Mouse (Mus musculus) urinary bladder, postnatal 36 days (tissue): Measurements from ENCODE around the gene Dctn2.
"Not testable (repeated sequence)": the region's sequence is repeated elsewhere in the genome, so short reads cannot be mapped to it uniquely, and the experiment has no call there.

Source experiments
- DNase-seq, 2 experiments: peaks; one replicate each; pipeline ENCODE4 v3.0.0; 2022; ENCODE audit warnings: low spot score in 2 of 2, mixed read lengths in 1 of 2

Gene Dctn2

DNA sequence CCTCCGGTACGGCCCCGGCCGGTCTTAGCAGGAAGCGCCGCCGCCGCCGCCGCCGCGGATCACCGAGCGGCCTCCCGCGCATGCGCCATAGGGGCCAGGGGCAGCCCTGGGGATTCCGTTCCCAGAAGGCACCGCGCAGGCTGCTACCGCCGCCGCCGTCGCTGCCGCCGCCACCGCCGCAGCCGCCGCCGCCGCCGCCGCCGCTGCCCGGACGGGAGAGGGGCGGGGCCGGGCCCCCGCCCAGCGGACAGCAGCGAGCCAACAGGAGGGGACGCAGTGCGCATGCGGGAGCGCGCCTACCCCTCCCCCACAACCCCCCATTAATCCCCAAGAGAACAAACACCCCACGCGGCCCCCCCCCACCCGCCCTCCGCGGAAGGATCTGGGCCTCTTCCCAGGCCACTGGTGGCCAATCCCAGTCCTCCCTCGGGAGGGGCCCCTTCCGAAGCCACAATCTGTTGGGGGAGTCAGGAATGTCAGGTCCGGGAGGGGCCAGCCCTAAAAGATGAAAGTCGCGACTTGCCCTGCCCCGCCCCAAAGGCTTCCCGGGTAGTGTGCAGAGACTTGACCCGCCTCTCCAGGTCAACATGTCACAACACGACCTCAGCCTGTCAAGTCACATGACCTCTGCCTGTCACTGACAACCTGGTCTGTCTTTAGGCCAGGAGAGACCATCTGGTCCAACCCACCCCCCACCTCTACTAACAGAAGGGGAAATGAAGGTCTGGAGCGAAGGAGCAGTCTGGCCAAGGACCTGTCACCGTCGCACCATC is 22.8 kb downstream of the Dctn2 start, which contains the start of gene Mbd6:
Gene Mbd6, minus strand, starts transcription at position 219 of the 773 bp plus-strand sequence.
- peak; percentile 80 to 88 for DNase-seq

DNA sequence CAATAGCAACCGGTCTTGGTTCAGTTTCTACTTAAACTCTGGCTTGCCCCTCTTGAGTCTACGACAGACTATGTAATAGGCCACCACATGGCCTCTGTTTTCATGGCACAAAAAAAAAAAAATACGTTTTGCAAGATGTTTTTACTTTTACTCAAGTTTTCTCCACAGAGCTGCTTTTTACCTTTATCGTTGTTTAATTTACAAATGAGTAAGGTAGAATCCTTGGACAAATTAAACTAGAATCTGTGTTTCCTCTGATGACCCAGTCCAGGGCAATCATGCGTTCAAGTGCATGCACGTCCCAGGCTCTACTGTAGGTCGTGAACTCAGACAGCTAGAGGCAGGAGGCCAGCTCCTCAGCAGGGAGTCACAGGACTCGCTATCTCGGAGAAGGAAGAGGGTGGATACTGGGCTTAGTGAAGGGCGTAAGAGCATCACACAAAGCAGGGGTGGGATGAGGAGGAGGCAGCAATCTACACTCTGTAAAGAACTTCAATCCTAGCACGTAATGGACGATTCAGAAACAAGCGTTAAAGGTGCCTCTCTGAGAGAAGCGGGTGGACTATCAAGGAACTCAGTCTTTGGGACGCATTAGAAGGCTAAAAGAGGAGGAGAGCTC is 23.5 kb downstream of the Dctn2 start:
- peak; percentile 68 to 74 for DNase-seq

DNA sequence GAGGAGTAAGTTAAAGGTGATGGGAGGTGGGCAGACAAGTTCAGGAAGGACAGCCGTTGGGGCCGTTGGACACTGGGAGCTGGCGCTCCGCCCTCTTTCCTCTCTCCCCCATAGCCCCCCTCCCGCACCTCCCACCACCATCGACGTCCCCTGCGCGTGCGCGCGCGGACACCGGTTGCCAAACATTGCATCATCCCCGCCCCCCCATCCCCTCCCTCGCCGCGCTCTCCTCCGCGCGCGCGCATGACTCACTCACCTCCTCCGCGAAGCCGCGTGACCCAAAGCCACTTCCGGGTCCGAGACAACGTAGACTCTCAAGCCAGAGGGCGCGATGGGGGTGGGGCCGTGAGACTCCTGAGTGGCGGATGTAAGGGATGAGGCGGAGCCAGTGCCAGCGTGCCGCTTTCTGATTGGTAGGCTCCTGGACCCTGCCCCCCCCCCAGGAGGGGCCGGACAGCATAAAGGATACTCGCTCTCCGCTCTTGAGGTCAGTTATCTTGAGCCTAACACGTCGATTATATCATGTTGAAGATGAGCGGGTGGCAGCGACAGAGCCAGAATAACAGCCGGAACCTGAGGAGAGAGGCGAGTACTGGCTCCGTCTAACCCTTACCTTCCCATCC is 24.2 kb downstream of the Dctn2 start:
- DNase-seq = peak; percentile 99 to 100

DNA sequence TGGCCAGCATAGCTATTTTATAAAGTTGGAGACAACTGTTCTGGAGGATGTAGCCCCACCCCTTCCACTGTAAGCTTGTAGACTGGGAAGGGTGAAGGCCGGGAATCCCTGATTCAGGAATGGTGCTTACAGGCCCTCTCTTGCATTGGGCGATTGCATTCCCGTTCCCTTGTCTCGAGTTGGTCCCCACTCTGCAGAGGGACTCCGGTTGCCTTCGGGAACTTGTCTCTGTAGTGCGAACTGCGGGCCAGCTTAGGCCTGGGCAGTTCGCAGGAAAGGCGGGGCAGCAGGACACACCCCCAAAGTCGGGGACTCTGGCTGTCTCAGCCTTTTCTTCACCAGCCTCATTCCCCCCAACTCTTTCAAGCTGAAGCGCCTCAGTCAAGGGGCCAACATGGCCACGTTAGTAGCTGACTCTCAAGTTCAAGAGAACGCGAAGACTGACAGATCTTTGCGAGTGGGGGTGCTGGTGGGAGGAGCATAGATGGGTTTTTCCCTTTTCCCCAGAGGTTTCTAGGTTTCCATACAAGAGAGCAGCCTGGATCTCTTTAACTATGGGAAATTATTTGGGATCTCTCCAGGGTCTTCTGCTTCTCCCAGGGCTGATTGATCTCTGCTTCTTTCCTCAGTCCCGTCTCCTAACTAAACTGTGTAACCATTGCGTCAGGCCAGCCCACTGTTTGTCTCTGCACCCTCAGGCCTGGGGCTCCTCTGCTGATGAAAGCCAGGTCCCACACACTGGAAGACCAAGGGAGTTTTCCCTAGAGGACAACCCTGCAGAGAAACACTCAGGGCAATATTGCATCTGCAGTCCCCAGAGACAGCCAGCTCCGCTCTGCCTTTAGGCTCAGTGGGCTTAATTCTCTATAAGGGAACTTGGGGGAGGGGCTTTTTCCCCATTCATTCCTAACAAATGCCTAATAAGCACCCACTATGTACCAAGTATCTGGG is 25.0 kb downstream of the Dctn2 start:
- DNase-seq = peak; percentile 64 to 70

DNA sequence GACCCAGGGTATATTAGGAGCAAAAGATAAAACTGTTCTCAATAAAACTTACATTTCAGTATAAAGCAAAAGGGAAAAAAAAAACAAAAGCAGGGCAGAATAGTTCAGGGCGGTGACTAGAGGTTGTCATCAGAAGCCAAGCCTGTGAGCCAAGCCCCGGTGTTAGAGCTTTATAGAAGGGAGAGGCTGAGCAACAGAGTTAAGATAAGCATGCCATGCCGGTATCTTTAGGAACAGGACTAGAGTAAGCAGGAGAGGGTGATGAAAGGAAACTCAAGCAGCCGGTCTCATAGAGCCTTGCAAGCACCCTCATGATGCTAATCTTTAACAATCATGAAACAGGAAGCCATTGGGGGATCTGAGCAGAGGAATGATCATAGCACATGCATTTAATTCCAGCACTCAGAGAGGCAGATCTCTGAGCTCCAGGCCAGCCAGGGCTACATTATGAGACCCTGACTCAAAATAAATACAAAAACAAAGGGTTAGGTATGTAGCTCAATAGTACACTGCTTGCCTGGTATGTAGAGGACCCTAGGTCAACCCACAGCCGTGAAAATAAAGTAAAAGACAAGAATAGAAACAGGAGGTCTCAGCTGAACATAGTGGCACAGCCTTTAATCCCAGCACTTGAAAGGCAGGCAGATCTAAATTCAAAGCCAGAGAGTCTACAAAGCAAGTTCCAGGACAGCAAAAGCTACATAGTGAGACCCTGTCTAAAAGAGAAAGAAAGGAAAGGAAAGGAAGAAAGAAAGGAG is 25.9 kb downstream of the Dctn2 start:
- DNase-seq = no peak

DNA sequence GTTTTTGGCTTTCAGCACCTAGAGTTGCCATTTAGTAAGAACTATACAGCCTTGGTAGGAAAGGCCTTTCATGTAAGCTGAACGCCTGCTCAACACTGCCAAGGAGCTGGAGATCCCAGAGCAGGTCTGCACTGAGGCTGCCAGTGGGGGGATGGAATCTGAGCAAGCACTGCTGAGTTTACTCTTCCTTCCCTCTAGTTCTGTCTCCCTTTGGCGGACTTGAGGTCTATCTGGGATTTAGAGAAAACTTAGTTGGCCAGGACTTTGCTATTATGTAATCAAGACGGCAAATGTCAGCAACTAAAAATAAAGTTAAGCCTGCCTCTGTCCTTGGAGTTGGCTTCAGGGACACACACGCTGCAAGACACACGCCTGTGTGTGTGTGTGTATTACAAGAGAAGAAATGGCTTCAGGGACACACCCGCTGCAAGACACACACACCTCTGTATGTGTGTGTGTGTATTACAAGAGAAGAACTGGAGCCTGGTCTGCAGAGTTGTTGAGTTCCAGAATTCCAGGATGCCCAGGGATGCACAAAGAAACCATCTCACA is 26.9 kb downstream of the Dctn2 start:
- DNase-seq = peak in 1 of 2 experiments; percentile 57

DNA sequence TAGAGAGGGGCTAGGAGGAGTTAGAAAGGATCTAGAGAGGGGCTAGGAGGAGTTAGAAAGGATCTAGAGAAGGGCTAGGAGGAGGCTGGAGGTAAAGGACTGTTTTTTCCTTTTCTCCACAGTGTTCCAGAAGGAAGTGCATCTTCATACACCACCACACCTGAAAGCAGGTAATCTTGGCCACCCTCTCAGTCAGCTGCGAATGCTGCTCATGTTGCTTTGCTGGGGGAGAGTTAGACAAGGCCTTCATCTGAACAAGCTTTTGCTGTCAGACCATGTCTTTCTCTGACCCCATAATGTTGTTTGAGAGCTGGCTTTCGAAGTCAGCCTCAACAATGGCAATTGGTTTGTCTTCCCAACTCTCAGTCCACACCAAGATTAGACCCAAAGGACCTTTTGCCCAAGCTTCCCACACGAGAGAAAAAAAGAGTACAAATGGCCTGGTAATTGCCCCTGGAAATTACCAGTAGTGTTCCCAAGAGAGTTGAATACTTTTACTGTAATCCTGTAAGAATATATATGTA is 27.5 kb downstream of the Dctn2 start:
- no peak for DNase-seq

DNA sequence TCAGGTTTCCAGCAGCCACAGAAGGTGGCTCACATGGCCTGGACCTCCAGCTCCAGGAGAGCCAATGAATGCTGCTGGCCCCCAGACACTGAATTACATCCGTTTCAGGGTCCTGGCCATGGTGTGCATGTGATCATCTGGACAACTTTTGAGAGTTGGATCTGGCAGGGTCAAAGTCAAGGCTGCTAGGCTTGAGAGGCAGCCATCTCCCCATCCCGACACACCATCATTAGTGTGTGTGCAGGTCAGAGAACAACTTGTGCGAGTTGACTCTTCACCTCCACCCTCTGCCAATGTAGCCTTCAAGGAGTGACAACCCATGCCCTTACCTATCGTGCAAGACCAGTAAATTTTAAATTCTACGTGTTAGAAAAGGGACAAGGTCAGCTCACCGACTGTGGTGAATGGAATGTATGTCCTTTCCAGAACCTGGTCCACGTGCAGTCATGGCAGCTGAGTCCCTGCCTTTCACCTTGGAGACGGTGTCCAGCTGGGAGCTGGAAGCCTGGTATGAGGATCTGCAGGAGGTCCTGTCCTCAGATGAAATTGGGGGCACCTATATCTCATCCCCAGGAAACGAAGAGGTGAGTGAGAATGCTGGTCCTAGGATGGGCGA is 28.8 kb downstream of the Dctn2 start:
- DNase-seq = no peak

DNA sequence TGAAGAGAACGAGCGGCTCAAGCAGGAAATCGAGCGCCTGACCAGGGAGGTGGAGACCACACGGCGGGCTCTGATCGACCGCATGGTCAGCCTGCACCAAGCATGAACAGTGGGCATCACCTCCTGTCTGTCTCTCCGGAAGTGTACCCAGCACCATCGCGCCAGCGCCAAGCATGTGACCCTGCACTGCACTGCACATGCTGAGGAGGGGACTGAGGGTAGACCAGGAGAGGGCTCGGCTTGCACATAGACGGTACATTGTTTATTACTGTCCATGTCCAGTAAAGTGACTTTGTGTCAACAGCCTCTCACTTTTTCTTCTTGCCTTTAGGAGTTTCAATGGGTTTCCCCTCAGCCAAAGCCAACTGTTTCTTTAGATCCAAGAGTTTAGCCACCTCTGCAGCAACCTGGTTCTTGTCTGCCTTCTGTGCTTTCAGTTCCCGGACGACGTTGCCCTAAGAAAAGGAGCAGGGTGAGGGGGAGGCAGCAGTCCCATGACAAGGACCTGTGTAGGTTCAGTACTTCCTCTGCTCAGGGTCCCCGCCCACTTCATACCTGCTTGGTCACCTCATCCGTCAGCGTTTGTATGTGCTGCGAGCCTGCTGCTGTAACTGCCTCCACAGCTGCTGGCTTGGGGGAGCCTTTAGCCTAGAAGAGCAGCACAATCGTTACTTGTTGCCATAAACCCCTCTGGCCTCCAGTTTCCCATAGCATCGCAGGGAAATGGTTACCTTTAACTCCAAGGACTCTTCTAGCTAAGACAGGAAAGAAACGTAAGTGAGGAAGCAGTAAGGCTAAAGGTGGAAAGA is 30.0 kb downstream of the Dctn2 start:
- DNase-seq = no peak

DNA sequence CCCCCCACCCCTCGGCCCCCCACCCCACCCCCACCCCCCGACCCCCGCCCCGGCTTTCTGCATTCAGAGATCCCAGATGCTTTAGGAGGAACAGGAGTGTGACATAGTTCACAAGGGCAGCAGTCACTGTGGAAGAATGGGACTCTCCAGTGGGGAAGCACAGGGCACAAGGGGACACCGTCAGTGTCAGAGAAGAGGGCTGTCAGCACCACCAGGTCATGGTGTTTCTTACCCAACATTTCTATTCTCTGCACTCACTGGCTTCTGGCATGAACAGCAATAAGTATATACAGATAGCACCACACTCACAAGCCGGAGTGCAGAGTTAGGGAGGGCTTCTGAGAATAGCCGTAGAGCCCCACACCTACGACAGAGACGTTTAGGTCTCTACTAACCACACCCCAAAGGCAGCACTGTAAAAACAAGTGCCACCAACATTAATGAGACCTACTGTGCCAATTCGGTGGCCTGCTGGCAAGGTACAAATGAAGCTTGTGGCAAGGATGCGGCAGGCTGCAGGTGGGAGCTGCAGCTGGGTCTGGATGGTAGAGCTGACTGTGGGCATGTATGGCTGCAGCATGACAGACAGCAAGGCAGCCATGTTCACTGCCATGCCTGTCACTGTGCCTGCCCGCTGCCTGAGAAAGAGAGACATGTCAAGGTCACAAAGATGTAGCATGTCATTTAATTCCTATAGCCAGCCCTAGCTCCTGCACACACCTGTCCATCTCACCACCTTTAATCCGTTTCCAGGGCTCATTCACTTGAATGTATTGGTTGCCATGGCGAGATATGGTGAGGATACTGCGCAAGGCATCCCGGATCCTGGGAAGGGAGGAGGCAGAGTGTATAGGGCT is 31.1 kb downstream of the Dctn2 start:
- DNase-seq = no peak

DNA sequence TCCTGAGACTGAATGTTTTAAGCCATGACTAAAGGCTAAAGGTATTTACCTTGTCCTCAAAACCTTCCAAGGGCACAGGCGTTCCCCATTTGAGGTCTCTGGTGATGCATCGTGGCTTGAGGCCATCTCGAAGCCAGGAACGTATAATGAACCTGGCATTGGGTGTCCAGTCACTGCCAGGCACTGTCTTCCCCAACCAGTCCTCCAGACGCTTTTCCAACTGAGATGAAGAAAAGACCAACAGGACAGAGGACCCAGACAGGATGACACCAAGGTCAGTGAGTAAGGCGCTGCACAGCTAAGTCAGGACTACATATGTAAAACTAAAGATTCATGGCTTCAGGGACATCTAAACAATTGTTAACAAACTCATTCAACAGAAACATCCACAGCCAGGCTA is 34.2 kb downstream of the Dctn2 start:
- DNase-seq = no peak

DNA sequence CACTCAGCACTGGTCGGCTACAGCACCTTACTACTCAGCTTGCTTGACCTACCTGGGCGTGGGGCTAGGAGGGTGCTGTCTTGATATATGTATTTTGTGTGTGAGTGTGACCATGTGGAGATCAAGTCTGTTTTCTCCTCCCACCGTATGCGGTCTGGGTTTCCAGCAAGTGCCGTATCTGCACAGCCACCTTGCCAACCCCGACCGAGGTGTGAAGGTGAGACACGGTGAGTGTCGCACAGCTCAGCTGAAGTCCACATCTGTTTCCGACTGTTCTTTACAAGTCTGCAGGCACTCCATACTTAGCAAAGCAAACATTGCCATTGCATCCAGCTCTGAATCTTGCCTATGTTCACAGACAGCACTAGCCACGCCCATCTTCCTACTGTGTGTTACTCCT is 37.0 kb downstream of the Dctn2 start:
- no peak for DNase-seq

DNA sequence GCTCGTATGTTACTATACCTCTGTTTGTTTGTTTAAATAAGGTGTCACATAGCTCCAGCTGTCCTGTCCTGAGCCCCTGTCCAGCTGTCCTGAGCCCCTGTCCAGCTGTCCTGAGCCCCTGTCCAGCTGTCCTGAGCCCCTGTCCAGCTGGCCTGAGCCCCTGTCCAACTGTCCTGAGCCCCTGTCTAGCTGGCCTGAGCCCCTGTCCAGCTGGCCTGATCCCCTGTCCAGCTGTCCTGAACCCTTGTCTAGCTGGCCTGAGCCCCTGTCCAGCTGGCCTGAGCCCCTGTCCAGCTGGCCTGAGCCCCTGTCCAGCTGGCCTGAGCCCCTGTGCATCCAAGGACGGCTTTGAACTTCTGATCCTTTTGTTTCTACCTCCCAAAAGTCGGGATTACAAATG is 43.0 kb downstream of the Dctn2 start:
- DNase-seq = not testable (repeated sequence)

DNA sequence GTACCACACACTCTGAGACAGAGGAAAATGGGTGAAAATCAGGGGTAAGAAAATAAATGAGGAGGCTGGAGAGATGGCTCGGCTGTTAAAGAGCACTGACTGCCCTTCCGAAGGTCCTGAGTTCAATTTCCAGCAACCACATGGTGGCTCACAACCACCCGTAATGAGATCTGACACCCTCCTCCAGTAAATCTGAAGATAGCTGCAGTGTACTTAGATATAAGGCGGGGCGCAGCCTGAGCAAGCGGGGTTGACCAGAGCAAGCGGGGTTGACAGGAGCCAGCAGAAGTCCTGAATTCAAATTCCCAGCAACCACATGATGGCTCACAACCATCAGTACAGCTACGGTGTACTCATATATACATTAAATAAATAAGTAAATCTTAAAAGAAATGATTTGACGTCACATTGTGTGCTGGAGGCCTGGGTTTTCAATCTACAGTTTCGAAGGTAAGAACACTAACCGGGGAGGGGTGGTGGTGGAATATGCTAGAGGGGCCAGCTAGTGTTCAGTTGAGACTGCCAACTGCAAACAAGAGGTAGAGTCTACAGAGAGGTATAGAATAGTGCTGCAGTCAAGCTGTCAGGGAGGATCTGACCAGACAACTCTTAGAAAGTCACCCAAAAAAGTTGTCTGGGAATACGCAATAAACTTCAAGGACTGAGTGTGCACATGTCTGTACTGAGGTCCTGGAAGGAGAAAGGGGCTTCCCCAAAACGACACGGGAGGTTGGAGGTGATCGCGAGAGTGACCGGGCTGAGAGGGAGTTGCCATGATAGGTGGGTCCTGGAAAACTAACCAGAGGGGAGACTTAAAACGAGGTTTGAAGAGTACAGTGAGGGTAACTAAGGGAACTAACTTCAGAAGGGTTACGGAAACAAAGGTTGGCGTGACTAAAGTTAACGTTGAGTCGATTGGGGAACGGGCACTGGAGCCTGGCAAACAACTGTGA is 44.6 kb downstream of the Dctn2 start:
- no peak for DNase-seq

DNA sequence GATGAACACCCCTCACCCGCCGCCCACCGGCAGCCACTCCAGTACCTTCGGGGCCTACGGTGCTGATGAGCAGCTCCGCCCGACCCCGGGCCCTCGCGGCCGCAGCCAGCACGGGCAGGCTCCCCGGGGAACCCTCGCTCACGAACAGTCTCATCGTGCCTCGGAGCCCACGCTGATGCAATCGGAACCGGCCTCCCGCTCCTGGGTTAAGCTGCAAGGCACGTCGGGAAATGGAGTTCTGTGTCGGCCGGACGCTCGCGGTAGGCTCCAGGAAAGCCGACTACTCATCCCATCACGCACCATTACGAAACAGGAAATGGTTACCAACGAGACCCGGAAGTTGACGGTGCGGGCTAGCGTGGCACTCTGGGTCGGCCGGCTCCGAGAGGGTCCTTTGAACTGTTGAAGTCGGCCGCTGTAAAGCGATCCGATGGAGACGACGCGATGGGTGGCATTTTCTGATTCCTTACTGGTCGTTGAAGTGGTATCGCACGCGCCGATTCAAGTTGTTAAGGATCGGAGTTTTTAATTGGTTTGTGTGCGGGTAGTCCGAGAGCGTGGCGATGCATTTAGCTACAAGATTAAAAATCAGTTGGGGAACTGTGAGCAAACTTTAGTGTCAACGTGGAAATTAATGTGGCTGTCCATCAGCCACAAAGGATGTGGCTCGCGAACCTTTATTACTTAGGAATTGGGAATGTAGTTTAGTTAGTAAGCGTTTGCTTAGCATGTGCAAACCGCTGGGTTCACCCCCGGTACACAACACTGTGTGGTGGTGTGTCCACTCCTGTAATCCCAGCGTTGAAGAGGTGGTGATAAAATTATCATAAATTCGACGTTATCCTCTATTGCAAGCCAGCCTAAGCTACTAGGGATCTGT is 45.5 kb downstream of the Dctn2 start, which contains the start of gene Mars:
Gene Mars, minus strand, starts transcription at position 311 of the 880 bp plus-strand sequence.
- peak; percentile 92 to 93 for DNase-seq

DNA sequence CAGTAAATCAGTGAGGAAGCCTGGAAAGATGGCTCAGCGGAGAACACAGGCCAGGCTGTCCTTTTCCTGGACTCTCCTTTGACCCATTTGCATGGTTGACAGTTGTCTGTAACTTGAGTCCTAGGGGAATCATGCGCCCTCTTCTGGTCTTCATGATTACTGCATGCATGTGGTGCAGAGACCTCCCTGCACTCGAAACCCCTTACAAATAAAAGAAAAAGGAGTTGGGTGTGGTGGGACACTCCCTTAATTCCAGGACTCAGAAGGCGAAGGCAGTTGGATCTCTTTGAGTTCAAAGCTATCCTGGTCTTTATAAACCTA is 46.1 kb downstream of the Dctn2 start:
- DNase-seq = peak; percentile 69 to 76
